Mouse (Mus musculus): Measurements from ENCODE around the gene Gm20826.
"Not testable (repeated sequence)": the region's sequence is repeated elsewhere in the genome, so short reads cannot be mapped to it uniquely, and the experiment has no call there.

The Gm20826 gene

GRCm38 (mm10) chrY:7638389-7638788, at the start of gene Gm20826:
Gene Gm20826, minus strand, starts transcription at chrY:7638489.
- not testable (repeated sequence) for DNase-seq (ENCODE audit: low spot score in 2 of 2)

All from natural killer cell, adult 2 months (primary cell).